Mouse (Mus musculus) embryonic fibroblast, embryonic 13.5 days (primary cell): ENCODE measurements at regions not wholly inside any gene's neighbourhood (a gene's known extent, or its start where the extent isn't known, plus 50 kb on each side); places are given as distances from the start of the nearest gene placed in this dataset.

ENCODE experiments used
- CTCF ChIP-seq: IDR thresholded peaks from 2 replicates; pipeline ENCODE4 v1.5.1; 2011; ENCODE audit warnings: mild to moderate bottlenecking, control low read depth, low read length, moderate library complexity, borderline replicate concordance; ENCODE audit not compliant: insufficient read depth
- POLR2A ChIP-seq: IDR thresholded peaks from 2 replicates; pipeline ENCODE4 v1.6.1; 2011; ENCODE audit warnings: low read depth, mild to moderate bottlenecking, control low read depth, low read length, moderate library complexity

GRCm38 (mm10) chr14:12936343-12936742 lies 113.5 kb upstream of the Cadps start:
- TF ChIP-seq CTCF (no peak), POLR2A (no peak)
